Mouse (Mus musculus) limb, embryonic 15.5 days (tissue): Measurements from ENCODE around the gene Atp6ap1l. TPM values are rescaled to one million over a fixed set of nuclear protein-coding genes. Genes with fewer than 3 reads are reported as not detected.
A peak's percentile ranks its signal among the peaks of the same experiment; 100 is the strongest.

Experiments used
- ATAC-seq: fragments of 200-750 bp; cut with Nextera tagmentation; 2 replicates; pipeline ENCODE4 v1.8.0; 2017; ENCODE audit warnings: low read depth, moderate TSS enrichment; ENCODE audit not compliant: insufficient number of reproducible peaks, low FRiP score, low TSS enrichment
- H3K27ac ChIP-seq: fragments of 300-500 bp; sonication (generic); 2 replicates; pipeline ENCODE4 v1.5.1; 2015; ENCODE audit warnings: moderate library complexity, mild to moderate bottlenecking, inconsistent platforms
- H3K27me3 ChIP-seq: fragments of 300-500 bp; sonication (generic); 2 replicates; pipeline ENCODE4 v1.6.1; 2015; ENCODE audit warnings: inconsistent platforms
- H3K36me3 ChIP-seq: fragments of 300-500 bp; sonication (generic); 2 replicates; pipeline ENCODE4 v1.6.1; 2015; ENCODE audit warnings: inconsistent platforms
- H3K4me1 ChIP-seq: fragments of 300-500 bp; sonication (generic); 2 replicates; pipeline ENCODE4 v1.6.1; 2015; ENCODE audit warnings: inconsistent platforms
- H3K4me2 ChIP-seq: fragments of 300-500 bp; sonication (generic); 2 replicates; pipeline ENCODE4 v1.6.1; 2015; ENCODE audit warnings: mild to moderate bottlenecking, inconsistent platforms
- H3K4me3 ChIP-seq: fragments of 300-500 bp; sonication (generic); 2 replicates; pipeline ENCODE4 v1.5.1; 2015; ENCODE audit warnings: mild to moderate bottlenecking, inconsistent platforms
- H3K9ac ChIP-seq: fragments of 300-500 bp; sonication (generic); 2 replicates; pipeline ENCODE4 v1.6.1; 2015; ENCODE audit warnings: inconsistent platforms
- H3K9me3 ChIP-seq: fragments of 300-500 bp; sonication (generic); 2 replicates; pipeline ENCODE4 v1.6.1; 2016; ENCODE audit warnings: inconsistent platforms
- WGBS: fragments of 180-500 bp; shearing (Covaris S2); methylation state at CpG from one replicate; pipeline ENCODE4 v1.1.7; 2015; 5-methylcytosine and 5-hydroxymethylcytosine counted together
- polyA plus RNA-seq: library from polyadenylated mRNA; unstranded; fragments of >200 nt; fragmentation: Nextera tagmentation; extraction: Ambion mirVana; gene quantifications from 2 replicates; pipeline ENCODE4 v1.2.1, GENCODE M21; 2015

The Atp6ap1l gene
- polyA plus RNA-seq, 1 experiment from 2014 or later: not detected

- peaks cover 6% of the 10 kb centered on the region for H3K4me1 ChIP-seq
- no peaks in the 10 kb centered on the region for H3K9me3 ChIP-seq
- 58% methylated on average over 7 of the region's 7 CpGs for WGBS
- no peak overlapping the region for H3K27ac ChIP-seq
- peak; percentile 40; the same call in 1 of the 2 replicates for ATAC-seq
- no peak overlapping the region for H3K9ac ChIP-seq
- no peak overlapping the region for H3K4me3 ChIP-seq
- H3K4me2 ChIP-seq: no peak overlapping the region
- no peaks in the 10 kb centered on the region for H3K36me3 ChIP-seq
- no peaks in the 10 kb centered on the region for H3K27me3 ChIP-seq
Measured at GRCm38 (mm10) chr13:90833641-90834207, 71.4 kb downstream of the Atp6ap1l start.

Other genes starting within 250 kb of the Atp6ap1l start
- 171 and 226 TPM in 2 replicates for gene Rps23, start 17.6 kb upstream of the Atp6ap1l start, polyA plus RNA-seq